Mouse (Mus musculus): Measurements from ENCODE around the gene Nup188. TPM values are rescaled to one million over a fixed set of nuclear protein-coding genes. Genes with fewer than 3 reads are reported as not detected.

The Nup188 gene
- total RNA-seq, 1 experiment from 2014 or later: 40.5 TPM

- DNase-seq: no peak
Observed at GRCm38 (mm10) chr2:30386913-30387312, 100.7 kb downstream of the Nup188 start.

DNA sequence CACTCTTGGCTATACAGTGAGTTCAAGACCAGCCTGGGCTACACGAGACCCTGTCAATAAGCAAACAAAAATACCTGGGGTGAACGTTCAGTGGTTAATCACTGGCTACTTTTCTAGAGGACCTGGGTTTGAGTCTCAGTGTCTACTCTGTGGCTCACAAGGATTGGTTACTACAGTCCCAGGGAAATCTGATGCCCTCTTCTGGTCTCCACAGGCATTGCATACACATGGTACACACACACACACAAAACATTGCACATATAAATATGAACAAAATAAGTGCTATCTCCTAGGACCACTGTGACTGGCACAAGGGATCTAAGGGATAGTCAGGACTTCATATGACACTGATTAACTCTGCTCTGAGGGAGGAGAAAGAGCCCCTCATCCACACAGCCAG lies 102.8 kb downstream of the Nup188 start:
- no peak for DNase-seq

DNA sequence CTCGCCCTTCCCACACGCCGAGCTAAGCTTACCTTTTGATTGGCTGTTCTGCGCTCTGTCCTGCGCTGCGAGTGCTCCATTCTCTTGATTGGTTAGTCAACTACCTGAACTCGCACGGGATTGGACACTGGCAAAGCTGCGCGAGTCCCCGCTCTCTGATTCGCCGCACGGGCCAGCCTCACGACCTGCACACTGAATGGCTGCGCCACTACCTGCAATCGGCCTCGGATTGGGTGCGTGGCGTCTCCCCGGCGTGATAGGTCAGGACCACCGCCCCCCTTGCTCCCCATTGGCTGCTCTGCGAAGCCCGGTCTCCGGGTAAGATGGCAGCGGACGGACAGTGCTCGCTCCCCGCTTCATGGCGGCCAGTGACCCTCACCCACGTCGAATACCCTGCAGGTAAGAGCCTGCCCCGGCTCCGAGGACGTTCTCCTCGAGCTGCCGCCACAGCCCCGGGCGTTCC lies 105.9 kb downstream of the Nup188 start, which contains the start of gene Dolpp1:
Gene Dolpp1 (plus strand): TSS at position 141 of the 463 bp plus-strand sequence.
- peak; percentile 99 for DNase-seq

DNA sequence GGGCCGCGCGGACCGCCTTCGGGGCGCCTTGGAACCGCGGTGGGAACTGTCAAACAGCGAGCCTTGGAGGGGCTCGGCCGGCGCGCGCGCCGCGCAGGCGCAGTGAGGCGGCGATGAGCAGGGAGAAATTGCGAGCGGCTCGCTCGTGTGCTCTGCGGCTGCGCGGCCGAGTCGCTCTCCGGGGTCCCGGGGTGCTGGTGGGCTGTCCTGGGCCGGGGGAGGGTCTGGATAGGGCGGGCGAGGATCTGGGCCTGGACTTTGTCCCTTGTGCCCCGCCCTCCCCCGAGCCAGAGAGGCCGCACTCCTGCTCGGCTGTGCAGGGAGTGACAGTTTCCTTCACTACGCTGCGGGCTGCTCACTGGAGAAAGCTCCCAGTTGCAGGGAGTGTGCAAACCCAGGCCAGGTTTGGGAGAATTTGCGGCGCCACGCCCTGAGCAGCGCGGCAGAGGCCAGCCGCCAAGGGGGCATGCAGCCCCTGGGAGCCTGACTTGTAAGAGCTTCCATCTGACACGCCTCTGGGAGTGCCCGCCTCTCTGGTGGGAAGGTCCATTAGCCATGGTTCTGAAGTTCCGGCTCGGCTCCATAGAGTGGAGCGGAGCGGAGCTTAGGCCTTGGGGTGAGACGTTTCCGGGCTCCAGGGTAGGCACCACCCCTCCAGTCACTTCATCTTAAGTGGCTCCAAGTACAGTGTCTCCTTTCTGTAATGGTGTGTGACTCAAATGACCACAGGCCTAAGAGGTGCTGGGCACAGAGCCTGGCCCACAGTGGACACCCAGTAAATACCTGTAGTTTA lies 106.6 kb downstream of the Nup188 start:
- peak; percentile 87 for DNase-seq

DNA sequence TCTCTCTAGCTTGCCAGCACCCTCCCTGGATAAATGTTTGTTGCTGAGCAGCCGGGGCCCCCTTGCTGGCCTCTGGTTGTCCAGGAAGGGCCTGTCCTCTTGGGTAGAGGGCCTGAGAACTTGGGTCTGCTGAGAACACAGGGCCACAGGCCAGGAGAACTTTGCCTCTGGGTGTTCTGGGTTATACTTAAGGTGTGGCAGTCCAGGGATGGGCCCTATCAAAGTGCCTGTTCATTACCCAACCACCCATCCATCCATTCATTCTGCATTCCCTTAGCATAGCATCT lies 107.1 kb downstream of the Nup188 start:
- DNase-seq: no peak

Small RNA genes within 50 kb of the gene (microRNA-seq; reads per million reads assigned to microRNA genes)
- 0.38 to 0.85 reads per million in 2 experiments for gene Gm47292

Other genes starting within 250 kb of the Nup188 start
- 18.5 and 20.2 TPM in 2 replicates for gene Wdr34, start 237.5 kb upstream of the Nup188 start, total RNA-seq (2021)
- 250 and 278 TPM in 2 replicates for gene Set, start 229.0 kb upstream of the Nup188 start, total RNA-seq (2021)
- gene Pkn3, start 208.7 kb upstream of the Nup188 start, total RNA-seq (2021): 5.7 and 10.9 TPM in 2 replicates
- 13.9 and 18.3 TPM in 2 replicates for gene Zdhhc12, start 192.7 kb upstream of the Nup188 start, total RNA-seq (2021)
- 32.4 and 40.5 TPM in 2 replicates for gene Zer1, start 161.8 kb upstream of the Nup188 start, total RNA-seq (2021)
- 47.1 and 52.7 TPM in 2 replicates for gene Tbc1d13, start 152.7 kb upstream of the Nup188 start, total RNA-seq (2021)
- 49.3 and 52.9 TPM in 2 replicates for gene Endog, start 114.9 kb upstream of the Nup188 start, total RNA-seq (2021)
- gene Spout1, start 107.9 kb upstream of the Nup188 start, total RNA-seq (2021): 21.8 and 22.2 TPM in 2 replicates
- 29.1 and 29.3 TPM in 2 replicates for gene Kyat1, start 80.5 kb upstream of the Nup188 start, total RNA-seq (2021)
- gene Lrrc8a, start 48.7 kb upstream of the Nup188 start, total RNA-seq (2021): 57.7 and 60.3 TPM in 2 replicates
- gene Gm28035, start 45.8 kb upstream of the Nup188 start, total RNA-seq (2021): 0.63 and 1.7 TPM in 2 replicates
- 19.8 and 20.4 TPM in 2 replicates for gene Phyhd1, start 20.2 kb upstream of the Nup188 start, total RNA-seq (2021)
- not detected in 2 replicates for gene Gm28038, start 5.4 kb upstream of the Nup188 start, total RNA-seq (2021)
- 46.2 and 48.1 TPM in 2 replicates for gene Dolk, start 63 bp upstream of the Nup188 start, total RNA-seq (2021)
- 73.2 and 80.6 TPM in 2 replicates for gene Sh3glb2, start 72.9 kb downstream of the Nup188 start, total RNA-seq (2021)
- gene Miga2, start 77.8 kb downstream of the Nup188 start, total RNA-seq (2021): 87.9 and 89.3 TPM in 2 replicates
- 18.7 and 19.5 TPM in 2 replicates for gene Dolpp1, start 105.9 kb downstream of the Nup188 start, total RNA-seq (2021)
- 291 and 301 TPM in 2 replicates for gene Crat, start 129.4 kb downstream of the Nup188 start, total RNA-seq (2021)
- gene Ptpa, start 129.6 kb downstream of the Nup188 start, total RNA-seq (2021): 145 and 155 TPM in 2 replicates
- gene Ier5l, start 187.8 kb downstream of the Nup188 start, total RNA-seq (2021): 6.4 and 6.8 TPM in 2 replicates

Measured in adrenal gland, postnatal 14 days (tissue).